Mouse (Mus musculus): ENCODE results near the gene Myo18b. TPM values are rescaled to one million over a fixed set of nuclear protein-coding genes. Genes with fewer than 3 reads are reported as not detected.

Myo18b gene
- total and polyA plus RNA-seq, 3 experiments: 0.05 TPM; not detected in 2

GRCm38 (mm10) chr5:112773429-112773828 lies 122.7 kb downstream of the Myo18b start:
- peaks cover 82% of the 10 kb centered on the region for H3K9me3 ChIP-seq (replicated peaks)
- TF ChIP-seq POLR2AphosphoS5 (IDR thresholded peaks at IDR 0.05; ENCODE audit: insufficient replicate concordance, low read depth, low read length) (no peak), CTCF (IDR thresholded peaks at IDR 0.05; ENCODE audit: low read depth, low read length) (no peak), GATA2 (IDR thresholded peaks at IDR 0.05; ENCODE audit: borderline replicate concordance, low read depth, low read length) (no peak), GATA1 (IDR thresholded peaks at IDR 0.05; ENCODE audit: borderline replicate concordance, low read length) (no peak), TAL1 (conservative IDR thresholded peaks at IDR 0.05; ENCODE audit: low read depth, low read length) (no peak)
- DNase-seq (ENCODE audit: low spot score) (no peak), ATAC-seq (ENCODE audit: extremely low read depth, insufficient number of reproducible peaks, low FRiP score, poor library complexity, severe bottlenecking) (no peak)
- H3K4me3 ChIP-seq (ENCODE audit: low read depth, low read length): no peak overlapping the region
- H3K36me3 ChIP-seq (replicated peaks): no peaks in the 10 kb centered on the region
- no peaks in the 10 kb centered on the region for H3K27me3 ChIP-seq (ENCODE audit: insufficient read depth, low read length)
- no peaks in the 10 kb centered on the region for H3K4me1 ChIP-seq (ENCODE audit: insufficient read depth, low read depth, low read length)

GRCm38 (mm10) chr5:112771376-112771901 lies 124.7 kb downstream of the Myo18b start:
- ATAC-seq (ENCODE audit: extremely low read depth, insufficient number of reproducible peaks, low FRiP score, poor library complexity, severe bottlenecking) (no peak), DNase-seq (ENCODE audit: low spot score) (no peak)
- Histone ChIP-seq H3K9me3 (replicated peaks) (peaks cover 81% of the 10 kb centered on the region), H3K4me1 (ENCODE audit: insufficient read depth, low read depth, low read length) (no peaks in the 10 kb centered on the region), H3K4me3 (ENCODE audit: low read depth, low read length) (no peak overlapping the region), H3K27me3 (ENCODE audit: insufficient read depth, low read length) (no peaks in the 10 kb centered on the region), H3K36me3 (replicated peaks) (no peaks in the 10 kb centered on the region)
- TF ChIP-seq GATA2 (IDR thresholded peaks at IDR 0.05; ENCODE audit: borderline replicate concordance, low read depth, low read length): no peak
- TF ChIP-seq CTCF (IDR thresholded peaks at IDR 0.05; ENCODE audit: low read depth, low read length): no peak
- TF ChIP-seq GATA1 (IDR thresholded peaks at IDR 0.05; ENCODE audit: borderline replicate concordance, low read length): no peak
- no peak for TF ChIP-seq TAL1 (conservative IDR thresholded peaks at IDR 0.05; ENCODE audit: low read depth, low read length)
- no peak for TF ChIP-seq POLR2AphosphoS5 (IDR thresholded peaks at IDR 0.05; ENCODE audit: insufficient replicate concordance, low read depth, low read length)

- DNase-seq (ENCODE audit: low spot score): no peak
- Histone ChIP-seq H3K4me3 (ENCODE audit: low read depth, low read length) (no peak overlapping the region), H3K27me3 (ENCODE audit: insufficient read depth, low read length) (no peaks in the 10 kb centered on the region), H3K4me1 (ENCODE audit: insufficient read depth, low read depth, low read length) (no peaks in the 10 kb centered on the region), H3K9me3 (replicated peaks) (peaks cover 84% of the 10 kb centered on the region), H3K36me3 (replicated peaks) (no peaks in the 10 kb centered on the region)
- no peak for ATAC-seq (ENCODE audit: extremely low read depth, insufficient number of reproducible peaks, low FRiP score, poor library complexity, severe bottlenecking)
- TF ChIP-seq TAL1 (conservative IDR thresholded peaks at IDR 0.05; ENCODE audit: low read depth, low read length) (no peak), CTCF (IDR thresholded peaks at IDR 0.05; ENCODE audit: low read depth, low read length) (no peak)
Measured at GRCm38 (mm10) chr5:112769721-112770119, 126.4 kb downstream of the Myo18b start.

- no peaks in the 10 kb centered on the region for H3K4me1 ChIP-seq (ENCODE audit: insufficient read depth, low read depth, low read length)
- ATAC-seq (ENCODE audit: extremely low read depth, insufficient number of reproducible peaks, low FRiP score, poor library complexity, severe bottlenecking) (no peak), DNase-seq (ENCODE audit: low spot score) (no peak)
- H3K4me3 ChIP-seq (ENCODE audit: low read depth, low read length): no peak overlapping the region
- TF ChIP-seq TAL1 (conservative IDR thresholded peaks at IDR 0.05; ENCODE audit: low read depth, low read length) (no peak), CTCF (IDR thresholded peaks at IDR 0.05; ENCODE audit: low read depth, low read length) (no peak), POLR2AphosphoS5 (IDR thresholded peaks at IDR 0.05; ENCODE audit: insufficient replicate concordance, low read depth, low read length) (no peak), GATA1 (IDR thresholded peaks at IDR 0.05; ENCODE audit: borderline replicate concordance, low read length) (no peak), GATA2 (IDR thresholded peaks at IDR 0.05; ENCODE audit: borderline replicate concordance, low read depth, low read length) (no peak)
- H3K9me3 ChIP-seq (replicated peaks): peaks cover 90% of the 10 kb centered on the region
- H3K27me3 ChIP-seq (ENCODE audit: insufficient read depth, low read length): no peaks in the 10 kb centered on the region
- no peaks in the 10 kb centered on the region for H3K36me3 ChIP-seq (replicated peaks)
Measured at GRCm38 (mm10) chr5:112769020-112769720, 127.0 kb downstream of the Myo18b start.

- no peak overlapping the region for H3K4me3 ChIP-seq (ENCODE audit: low read depth, low read length)
- peaks cover 91% of the 10 kb centered on the region for H3K9me3 ChIP-seq (replicated peaks)
- H3K27me3 ChIP-seq (ENCODE audit: insufficient read depth, low read length): no peaks in the 10 kb centered on the region
- no peaks in the 10 kb centered on the region for H3K36me3 ChIP-seq (replicated peaks)
- no peak for ATAC-seq (ENCODE audit: extremely low read depth, insufficient number of reproducible peaks, low FRiP score, poor library complexity, severe bottlenecking)
- no peaks in the 10 kb centered on the region for H3K4me1 ChIP-seq (ENCODE audit: insufficient read depth, low read depth, low read length)
- no peak for DNase-seq (ENCODE audit: low spot score)
- TF ChIP-seq POLR2AphosphoS5 (IDR thresholded peaks at IDR 0.05; ENCODE audit: insufficient replicate concordance, low read depth, low read length): no peak
- no peak for TF ChIP-seq GATA2 (IDR thresholded peaks at IDR 0.05; ENCODE audit: borderline replicate concordance, low read depth, low read length)
- TF ChIP-seq CTCF (IDR thresholded peaks at IDR 0.05; ENCODE audit: low read depth, low read length): no peak
- no peak for TF ChIP-seq TAL1 (conservative IDR thresholded peaks at IDR 0.05; ENCODE audit: low read depth, low read length)
- no peak for TF ChIP-seq GATA1 (IDR thresholded peaks at IDR 0.05; ENCODE audit: borderline replicate concordance, low read length)
Measured at GRCm38 (mm10) chr5:112768556-112768955, 127.6 kb downstream of the Myo18b start.

GRCm38 (mm10) chr5:112761415-112762075 lies 134.6 kb downstream of the Myo18b start:
- no peaks in the 10 kb centered on the region for H3K4me1 ChIP-seq (ENCODE audit: insufficient read depth, low read depth, low read length)
- H3K36me3 ChIP-seq (replicated peaks): no peaks in the 10 kb centered on the region
- ATAC-seq (ENCODE audit: extremely low read depth, insufficient number of reproducible peaks, low FRiP score, poor library complexity, severe bottlenecking) (no peak), DNase-seq (ENCODE audit: low spot score) (no peak)
- no peak overlapping the region for H3K4me3 ChIP-seq (ENCODE audit: low read depth, low read length)
- TF ChIP-seq CTCF (IDR thresholded peaks at IDR 0.05; ENCODE audit: low read depth, low read length) (no peak), POLR2AphosphoS5 (IDR thresholded peaks at IDR 0.05; ENCODE audit: insufficient replicate concordance, low read depth, low read length) (no peak), GATA1 (IDR thresholded peaks at IDR 0.05; ENCODE audit: borderline replicate concordance, low read length) (no peak), TAL1 (conservative IDR thresholded peaks at IDR 0.05; ENCODE audit: low read depth, low read length) (no peak), GATA2 (IDR thresholded peaks at IDR 0.05; ENCODE audit: borderline replicate concordance, low read depth, low read length) (no peak)
- H3K27me3 ChIP-seq (ENCODE audit: insufficient read depth, low read length): no peaks in the 10 kb centered on the region; the same call in 1 of the 2 replicates
- peaks cover 91% of the 10 kb centered on the region for H3K9me3 ChIP-seq (replicated peaks)

Measured in G1E (cell line).